Mouse (Mus musculus): Measurements from ENCODE around the gene Polrmt. TPM values are rescaled to one million over a fixed set of nuclear protein-coding genes. Genes with fewer than 3 reads are reported as not detected.

Polrmt gene
- total and polyA plus RNA-seq, 2 experiments from 2014 or later = 32.5 to 43.2 TPM

DNA sequence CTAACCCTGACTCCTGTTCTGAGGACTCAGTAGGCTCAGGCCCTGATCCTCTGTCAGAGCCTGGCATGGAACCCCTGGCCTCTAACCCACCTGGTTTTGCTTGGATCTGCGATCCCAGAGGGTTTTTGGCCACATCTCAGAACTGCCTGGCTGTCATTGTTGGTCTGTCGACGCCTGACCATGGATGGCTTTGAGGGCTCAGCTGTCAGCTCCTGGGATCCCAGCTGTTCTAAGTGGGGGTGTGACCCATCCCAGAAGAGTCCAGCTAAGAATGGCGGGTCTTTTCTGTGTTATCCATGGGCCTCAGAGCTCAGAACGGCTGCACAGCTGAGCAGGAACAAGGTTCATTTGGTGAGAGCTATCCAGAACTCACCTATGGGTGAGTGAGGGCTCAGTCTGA lies 25.3 kb downstream of the Polrmt start:
- WGBS = 61% methylated on average over 5 of the region's 5 CpGs
- TF ChIP-seq CTCF (IDR thresholded peaks at IDR 0.05) = no peak
- no peak for ATAC-seq (ENCODE audit: low FRiP score)
- Histone ChIP-seq H3K27me3 (ENCODE audit: insufficient read depth, low read length) (no peaks in the 10 kb centered on the region), H3K4me2 (ENCODE audit: low read depth, low read length, poor library complexity, severe bottlenecking) (no peak overlapping the region), H3K4me3 (ENCODE audit: low read depth, low read length) (no peak overlapping the region), H3K9me3 (ENCODE audit: low read length) (no peaks in the 10 kb centered on the region), H3K4me1 (ENCODE audit: insufficient read depth, low read length) (no peaks in the 10 kb centered on the region; the same call in 1 of the 2 replicates), H3K36me3 (ENCODE audit: insufficient read depth, low read length) (peaks cover 7% of the 10 kb centered on the region; the same call in 1 of the 2 replicates), H3K27ac (ENCODE audit: low read depth, low read length) (no peak overlapping the region), H3K9ac (replicated peaks; ENCODE audit: low read length, poor library complexity, severe bottlenecking) (no peak overlapping the region)
- no peak for DNase-seq (ENCODE audit: low spot score)

DNA sequence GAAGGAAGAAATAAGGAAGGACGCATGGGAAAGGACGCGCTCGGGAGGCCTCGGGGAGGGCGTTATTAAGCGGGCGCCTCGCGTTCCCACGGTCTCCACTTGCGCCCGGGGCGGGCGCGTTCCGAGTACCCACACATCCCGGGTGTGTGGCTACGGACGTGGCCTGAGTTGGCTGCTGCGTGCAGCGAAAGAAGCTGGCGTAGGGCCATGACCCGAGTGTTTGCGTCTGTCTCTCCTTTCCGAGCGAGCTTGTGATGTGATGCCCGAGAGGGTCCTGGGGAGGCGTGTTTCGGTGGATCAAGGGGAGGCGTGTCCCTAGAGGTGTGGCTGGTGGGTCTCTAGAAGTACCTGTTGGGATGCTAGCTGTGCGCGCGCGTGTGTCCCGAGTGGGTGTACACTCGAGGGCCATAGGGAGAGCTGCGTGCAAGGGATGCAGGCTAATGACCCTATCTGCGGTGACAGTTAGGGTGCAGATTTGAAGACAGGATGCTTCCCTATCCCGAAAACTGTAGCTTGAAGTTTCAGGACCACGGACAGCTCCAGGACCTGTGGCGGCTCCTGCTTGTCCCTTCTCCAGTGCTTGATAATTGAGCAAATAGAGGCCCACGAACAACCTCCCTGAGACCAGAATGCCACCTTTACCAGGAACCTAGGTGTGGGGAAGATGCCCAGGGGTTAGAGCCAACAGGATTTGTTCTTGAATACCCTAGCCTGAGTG lies 28.6 kb downstream of the Polrmt start:
- Histone ChIP-seq H3K36me3 (ENCODE audit: insufficient read depth, low read length) (no peaks in the 10 kb centered on the region), H3K9me3 (ENCODE audit: low read length) (no peaks in the 10 kb centered on the region), H3K27me3 (ENCODE audit: insufficient read depth, low read length) (no peaks in the 10 kb centered on the region), H3K4me1 (ENCODE audit: insufficient read depth, low read length) (no peaks in the 10 kb centered on the region; the same call in 1 of the 2 replicates), H3K9ac (replicated peaks; ENCODE audit: low read length, poor library complexity, severe bottlenecking) (peak overlapping the region; percentile 84), H3K27ac (ENCODE audit: low read depth, low read length) (no peak overlapping the region), H3K4me2 (ENCODE audit: low read depth, low read length, poor library complexity, severe bottlenecking) (peak overlapping the region; percentile 66), H3K4me3 (ENCODE audit: low read depth, low read length) (peak overlapping the region; percentile 83)
- ATAC-seq (ENCODE audit: low FRiP score) = no peak
- 3% methylated on average over 43 of the region's 43 CpGs for WGBS
- DNase-seq (ENCODE audit: low spot score) = no peak
- TF ChIP-seq CTCF (IDR thresholded peaks at IDR 0.05) = no peak

DNA sequence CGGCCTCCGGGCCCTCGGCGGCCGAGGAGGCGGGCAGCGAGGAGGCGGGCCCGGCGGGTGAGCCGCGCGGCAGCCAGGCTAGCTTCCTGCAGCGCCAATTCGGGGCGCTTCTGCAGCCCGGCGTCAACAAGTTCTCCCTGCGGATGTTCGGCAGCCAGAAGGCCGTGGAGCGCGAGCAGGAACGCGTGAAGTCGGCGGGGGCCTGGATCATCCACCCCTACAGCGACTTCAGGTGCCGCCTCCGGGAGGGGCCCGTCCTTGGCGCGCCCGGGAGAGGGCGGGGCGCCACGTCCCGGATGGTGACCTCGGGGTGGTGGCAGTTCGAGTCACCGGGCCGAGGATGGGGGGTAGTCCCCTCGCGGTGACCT lies 29.4 kb downstream of the Polrmt start:
- Histone ChIP-seq H3K4me1 (ENCODE audit: insufficient read depth, low read length) (no peaks in the 10 kb centered on the region; the same call in 1 of the 2 replicates), H3K36me3 (ENCODE audit: insufficient read depth, low read length) (no peaks in the 10 kb centered on the region), H3K4me2 (ENCODE audit: low read depth, low read length, poor library complexity, severe bottlenecking) (peak overlapping the region; percentile 66), H3K9me3 (ENCODE audit: low read length) (no peaks in the 10 kb centered on the region), H3K9ac (replicated peaks; ENCODE audit: low read length, poor library complexity, severe bottlenecking) (peak overlapping the region; percentile 84), H3K27me3 (ENCODE audit: insufficient read depth, low read length) (no peaks in the 10 kb centered on the region), H3K27ac (ENCODE audit: low read depth, low read length) (peak overlapping the region; percentile 63), H3K4me3 (ENCODE audit: low read depth, low read length) (peak overlapping the region; percentile 83)
- peak; percentile 20 for ATAC-seq (ENCODE audit: low FRiP score)
- DNase-seq (ENCODE audit: low spot score) = no peak
- TF ChIP-seq CTCF (IDR thresholded peaks at IDR 0.05) = no peak
- 2% methylated on average over 21 of the region's 44 CpGs for WGBS

DNA sequence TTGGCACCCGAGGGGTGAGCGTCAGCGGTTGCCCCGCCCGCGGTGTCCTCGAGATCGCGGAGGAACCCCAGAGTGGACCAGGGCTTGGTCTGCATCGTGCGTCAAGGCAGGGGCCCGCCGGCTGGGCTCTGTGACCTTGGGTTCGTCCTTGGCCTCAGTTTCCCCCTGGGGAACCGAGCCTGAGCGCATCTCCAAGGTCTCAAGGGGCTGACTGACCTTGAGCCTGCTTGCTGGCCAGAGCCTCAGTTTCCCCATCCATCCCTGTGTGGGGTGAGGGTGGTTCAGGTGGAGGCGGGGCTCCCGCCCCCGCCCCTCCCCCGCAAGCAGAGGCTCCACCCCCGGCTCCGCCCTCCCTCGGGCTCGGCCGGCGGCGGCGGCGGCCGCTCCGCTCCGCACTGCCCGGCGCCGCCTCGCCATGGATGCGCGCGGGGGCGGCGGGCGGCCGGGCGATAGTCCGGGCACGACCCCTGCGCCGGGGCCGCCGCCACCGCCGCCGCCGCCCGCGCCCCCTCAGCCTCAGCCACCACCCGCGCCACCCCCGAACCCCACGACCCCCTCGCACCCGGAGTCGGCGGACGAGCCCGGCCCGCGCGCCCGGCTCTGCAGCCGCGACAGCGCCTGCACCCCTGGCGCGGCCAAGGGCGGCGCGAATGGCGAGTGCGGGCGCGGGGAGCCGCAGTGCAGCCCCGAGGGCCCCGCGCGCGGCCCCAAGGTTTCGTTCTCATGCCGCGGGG lies 30.0 kb downstream of the Polrmt start, which contains the start of gene Hcn2:
TSS of gene Hcn2 (plus strand) at position 381 of the 734 bp plus-strand sequence.
- no peak for DNase-seq (ENCODE audit: low spot score)
- no peaks in the 10 kb centered on the region for H3K27me3 ChIP-seq (ENCODE audit: insufficient read depth, low read length)
- peak within 1 kb of the TSS; percentile 84 for H3K9ac ChIP-seq (replicated peaks; ENCODE audit: low read length, poor library complexity, severe bottlenecking)
- H3K36me3 ChIP-seq (ENCODE audit: insufficient read depth, low read length) = peaks cover 5% of the 10 kb centered on the region
- peak within 1 kb of the TSS; percentile 83 for H3K4me3 ChIP-seq (ENCODE audit: low read depth, low read length)
- H3K9me3 ChIP-seq (ENCODE audit: low read length) = no peaks in the 10 kb centered on the region
- TF ChIP-seq CTCF (IDR thresholded peaks at IDR 0.05) = no peak
- peak within 1 kb of the TSS; percentile 63 for H3K27ac ChIP-seq (ENCODE audit: low read depth, low read length)
- H3K4me2 ChIP-seq (ENCODE audit: low read depth, low read length, poor library complexity, severe bottlenecking) = peak within 1 kb of the TSS; percentile 66
- no peaks in the 10 kb centered on the region; the same call in 1 of the 2 replicates for H3K4me1 ChIP-seq (ENCODE audit: insufficient read depth, low read length)
- ATAC-seq (ENCODE audit: low FRiP score) = peak; percentile 55
- WGBS = 2% methylated on average over 34 of the region's 91 CpGs

DNA sequence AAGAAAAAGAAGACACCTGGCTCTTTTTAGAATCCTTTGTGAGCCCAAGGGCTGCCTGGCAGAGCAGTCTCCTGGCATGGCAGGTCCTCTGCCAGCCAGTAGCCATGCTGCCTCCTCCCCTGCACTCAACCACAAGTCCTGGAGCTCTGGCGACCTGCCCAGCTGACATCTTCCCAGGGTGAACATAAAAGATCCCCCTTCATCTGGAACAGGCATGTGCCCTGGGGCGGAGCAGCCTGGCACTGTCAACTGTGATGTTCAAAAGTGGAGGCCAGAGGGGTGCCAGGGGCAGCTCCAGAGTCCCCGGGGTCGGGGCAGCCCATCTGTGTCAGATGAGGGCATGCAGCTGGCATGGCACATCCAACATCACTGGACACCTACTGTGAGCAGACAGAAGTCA lies 31.4 kb downstream of the Polrmt start:
- WGBS = 63% methylated on average over 4 of the region's 4 CpGs

DNA sequence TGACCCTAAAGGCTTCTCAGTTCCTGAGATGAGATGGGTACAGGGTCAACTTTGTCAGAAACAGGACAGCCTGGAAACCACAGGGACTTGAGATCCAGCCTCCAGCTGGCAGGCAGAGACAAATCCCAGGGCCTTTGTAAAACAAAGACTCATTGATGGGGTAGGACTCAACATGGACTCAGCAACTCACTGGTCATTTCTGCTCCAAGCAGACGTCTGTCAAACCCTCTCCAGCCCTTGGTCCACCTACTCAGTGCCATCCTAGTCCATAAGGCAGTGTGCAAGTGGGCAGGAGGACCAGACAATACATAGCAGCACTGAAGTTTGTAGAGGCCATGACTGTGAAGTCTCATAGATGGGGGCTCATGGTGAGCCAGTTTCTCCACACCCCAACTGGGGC lies 33.2 kb downstream of the Polrmt start:
- H3K27me3 ChIP-seq (ENCODE audit: insufficient read depth, low read length) = no peaks in the 10 kb centered on the region
- H3K4me2 ChIP-seq (ENCODE audit: low read depth, low read length, poor library complexity, severe bottlenecking) = no peak overlapping the region
- DNase-seq (ENCODE audit: low spot score) (no peak), ATAC-seq (ENCODE audit: low FRiP score) (no peak)
- H3K4me3 ChIP-seq (ENCODE audit: low read depth, low read length) = no peak overlapping the region
- peaks cover 33% of the 10 kb centered on the region for H3K36me3 ChIP-seq (ENCODE audit: insufficient read depth, low read length)
- TF ChIP-seq CTCF (IDR thresholded peaks at IDR 0.05) = no peak
- H3K27ac ChIP-seq (ENCODE audit: low read depth, low read length) = no peak overlapping the region
- no peaks in the 10 kb centered on the region; the same call in 1 of the 2 replicates for H3K4me1 ChIP-seq (ENCODE audit: insufficient read depth, low read length)
- no peaks in the 10 kb centered on the region for H3K9me3 ChIP-seq (ENCODE audit: low read length)
- 15% methylated on average over 1 of the region's 1 CpGs for WGBS
- no peak overlapping the region for H3K9ac ChIP-seq (replicated peaks; ENCODE audit: low read length, poor library complexity, severe bottlenecking)

More for the DNA sequence above, 31.4 kb downstream of the Polrmt start:
- no peak for ATAC-seq (ENCODE audit: low FRiP score)
- TF ChIP-seq CTCF (IDR thresholded peaks at IDR 0.05) = no peak
- Histone ChIP-seq H3K9me3 (ENCODE audit: low read length) (no peaks in the 10 kb centered on the region), H3K27me3 (ENCODE audit: insufficient read depth, low read length) (no peaks in the 10 kb centered on the region), H3K36me3 (ENCODE audit: insufficient read depth, low read length) (peaks cover 19% of the 10 kb centered on the region), H3K9ac (replicated peaks; ENCODE audit: low read length, poor library complexity, severe bottlenecking) (no peak overlapping the region), H3K4me3 (ENCODE audit: low read depth, low read length) (no peak overlapping the region), H3K4me1 (ENCODE audit: insufficient read depth, low read length) (no peaks in the 10 kb centered on the region; the same call in 1 of the 2 replicates), H3K4me2 (ENCODE audit: low read depth, low read length, poor library complexity, severe bottlenecking) (no peak overlapping the region), H3K27ac (ENCODE audit: low read depth, low read length) (no peak overlapping the region)
- peak; percentile 53 for DNase-seq (ENCODE audit: low spot score)
